Mouse (Mus musculus) kidney, embryonic 14.5 days (tissue): ENCODE results near the gene Nr1d1. TPM values are rescaled to one million over a fixed set of nuclear protein-coding genes. Genes with fewer than 3 reads are reported as not detected.

Source experiments
- ATAC-seq: fragments of 200-750 bp; cut with Nextera tagmentation; 2 replicates; pipeline ENCODE4 v1.8.0; 2017; ENCODE audit warnings: moderate number of reproducible peaks, mild to moderate bottlenecking, moderate TSS enrichment, moderate library complexity; ENCODE audit not compliant: low FRiP score, low TSS enrichment
- H3K27ac ChIP-seq: fragments of 300-500 bp; sonication (generic); 2 replicates; pipeline ENCODE4 v1.5.1; 2014; ENCODE audit warnings: low read depth, mild to moderate bottlenecking, low read length, moderate library complexity, mixed read lengths
- H3K27me3 ChIP-seq: fragments of 300-500 bp; sonication (generic); 2 replicates; pipeline ENCODE4 v1.6.1; 2014; ENCODE audit warnings: mild to moderate bottlenecking, low read length; ENCODE audit not compliant: control insufficient read depth, insufficient read depth
- H3K36me3 ChIP-seq: fragments of 300-500 bp; sonication (generic); 2 replicates; pipeline ENCODE4 v1.6.1; 2014; ENCODE audit warnings: low read length, mixed read lengths; ENCODE audit not compliant: control insufficient read depth, insufficient read depth
- H3K4me1 ChIP-seq: fragments of 300-500 bp; sonication (generic); 2 replicates; pipeline ENCODE4 v1.6.1; 2014; ENCODE audit warnings: low read length, mixed read lengths; ENCODE audit not compliant: control insufficient read depth, insufficient read depth
- H3K4me2 ChIP-seq: fragments of 300-500 bp; sonication (generic); replicated peaks from 2 replicates; pipeline ENCODE4 v1.6.1; 2014; ENCODE audit warnings: low read depth, mild to moderate bottlenecking, low read length
- H3K4me3 ChIP-seq: fragments of 300-500 bp; sonication (generic); 2 replicates; pipeline ENCODE4 v1.5.1; 2014; ENCODE audit warnings: mild to moderate bottlenecking, low read length
- H3K9ac ChIP-seq: fragments of 300-500 bp; sonication (generic); 2 replicates; pipeline ENCODE4 v1.6.1; 2014; ENCODE audit warnings: low read depth, mild to moderate bottlenecking, low read length, moderate library complexity
- H3K9me3 ChIP-seq: fragments of 300-500 bp; sonication (generic); 2 replicates; pipeline ENCODE4 v1.6.1; 2016; ENCODE audit warnings: low read length; ENCODE audit not compliant: control insufficient read depth
- WGBS: fragments of 180-500 bp; shearing (Covaris S2); extraction: QIAGEN DNeasy Blood & Tissue Kit; methylation state at CpG from one replicate; pipeline ENCODE4 v1.1.7; 2014; 5-methylcytosine and 5-hydroxymethylcytosine counted together
- polyA plus RNA-seq: library from polyadenylated mRNA; unstranded; fragments of >200 nt; fragmentation: Nextera tagmentation; extraction: Ambion mirVana; gene quantifications from 2 replicates; pipeline ENCODE4 v1.2.1, GENCODE M21; 2014

Nr1d1 gene
- polyA plus RNA-seq, 1 experiment from 2014 or later, result 2.6 TPM

DNA sequence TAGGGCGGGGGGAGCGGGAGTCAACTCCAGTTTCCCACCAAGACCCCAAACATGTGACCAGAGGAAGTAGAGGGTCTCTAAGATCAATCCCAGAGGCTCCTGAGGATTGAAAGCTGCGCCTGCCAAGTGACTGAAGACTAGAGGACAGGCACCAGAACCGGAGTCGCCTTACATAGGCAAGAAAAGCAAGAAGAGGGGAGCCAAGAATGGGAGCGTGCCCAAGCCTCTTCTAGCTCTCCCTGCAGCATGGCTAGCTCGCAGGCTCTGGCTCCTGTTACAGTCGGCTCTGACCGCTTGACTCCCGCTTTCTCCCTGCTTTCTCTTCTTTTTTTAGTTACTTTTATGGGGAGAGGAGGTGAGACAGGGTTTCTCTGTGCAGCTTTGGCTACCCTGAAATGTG lies 10.1 kb upstream of the Nr1d1 start:
- Histone ChIP-seq H3K9ac (no peak overlapping the region), H3K36me3 (no peaks in the 10 kb centered on the region; the same call in 1 of the 2 replicates), H3K4me3 (no peak overlapping the region), H3K27ac (peak overlapping the region; percentile 95), H3K27me3 (no peaks in the 10 kb centered on the region), H3K4me2 (no peak overlapping the region; the same call in 1 of the 2 replicates), H3K4me1 (peaks cover 63% of the 10 kb centered on the region), H3K9me3 (no peaks in the 10 kb centered on the region)
- ATAC-seq, result no peak
- 47% methylated on average over 10 of the region's 10 CpGs for WGBS

DNA sequence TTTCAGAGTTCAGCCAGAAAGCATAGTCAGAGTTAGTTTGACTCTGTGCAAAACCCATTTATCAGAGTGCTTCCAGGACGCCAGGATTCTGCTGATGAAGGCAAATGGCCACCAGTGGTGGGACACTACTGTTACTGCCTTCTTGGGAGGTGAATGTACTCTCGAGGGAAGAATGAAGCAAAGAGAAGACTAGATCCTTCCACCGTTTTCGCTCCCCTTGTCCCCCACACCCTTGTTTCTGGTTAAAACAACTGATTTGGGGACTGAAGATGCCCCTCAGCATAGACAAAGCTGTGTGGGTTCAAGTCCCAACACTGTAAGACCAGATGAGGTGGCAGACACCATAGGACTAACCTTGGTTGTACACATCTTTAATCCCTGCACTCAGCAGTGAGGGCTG lies 9.0 kb upstream of the Nr1d1 start:
- 64% methylated on average over 4 of the region's 4 CpGs for WGBS
- no peaks in the 10 kb centered on the region for H3K9me3 ChIP-seq
- H3K27me3 ChIP-seq, result no peaks in the 10 kb centered on the region
- H3K4me1 ChIP-seq, result peaks cover 67% of the 10 kb centered on the region
- ATAC-seq, result no peak
- no peak overlapping the region for H3K4me3 ChIP-seq
- no peaks in the 10 kb centered on the region; the same call in 1 of the 2 replicates for H3K36me3 ChIP-seq
- no peak overlapping the region for H3K4me2 ChIP-seq
- no peak overlapping the region for H3K9ac ChIP-seq
- peak overlapping the region; percentile 98 for H3K27ac ChIP-seq

DNA sequence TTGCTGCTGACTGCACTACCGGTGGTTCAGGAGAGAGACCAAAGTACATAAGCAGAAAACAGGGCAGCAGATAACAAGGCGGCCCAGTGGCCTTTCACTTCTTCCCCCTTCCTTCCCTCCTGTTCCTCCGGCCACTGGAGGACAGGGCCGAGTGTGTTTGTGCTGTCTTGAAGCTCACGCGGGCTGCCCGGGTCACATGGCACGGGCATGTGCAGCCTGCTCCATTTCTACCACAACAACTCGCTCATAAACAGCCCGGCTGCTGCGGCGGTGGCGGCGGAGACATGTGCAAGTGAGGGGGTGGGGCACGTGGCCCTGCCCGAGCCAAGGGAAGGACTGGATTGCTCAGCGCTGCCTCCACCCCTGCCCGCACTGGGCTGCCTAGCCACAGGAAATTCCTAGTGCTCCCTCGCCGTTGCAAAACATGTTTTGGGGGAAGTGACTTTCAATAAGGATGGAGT lies 8.1 kb upstream of the Nr1d1 start:
- Histone ChIP-seq H3K9me3 (no peaks in the 10 kb centered on the region), H3K4me1 (peaks cover 67% of the 10 kb centered on the region), H3K36me3 (no peaks in the 10 kb centered on the region), H3K4me3 (peak overlapping the region; percentile 1; the same call in 1 of the 2 replicates), H3K27ac (peak overlapping the region; percentile 98), H3K4me2 (peak overlapping the region; percentile 27), H3K27me3 (no peaks in the 10 kb centered on the region), H3K9ac (peak overlapping the region; percentile 19)
- peak; percentile 30; the same call in 1 of the 2 replicates for ATAC-seq
- 1% methylated on average over 20 of the region's 20 CpGs for WGBS

DNA sequence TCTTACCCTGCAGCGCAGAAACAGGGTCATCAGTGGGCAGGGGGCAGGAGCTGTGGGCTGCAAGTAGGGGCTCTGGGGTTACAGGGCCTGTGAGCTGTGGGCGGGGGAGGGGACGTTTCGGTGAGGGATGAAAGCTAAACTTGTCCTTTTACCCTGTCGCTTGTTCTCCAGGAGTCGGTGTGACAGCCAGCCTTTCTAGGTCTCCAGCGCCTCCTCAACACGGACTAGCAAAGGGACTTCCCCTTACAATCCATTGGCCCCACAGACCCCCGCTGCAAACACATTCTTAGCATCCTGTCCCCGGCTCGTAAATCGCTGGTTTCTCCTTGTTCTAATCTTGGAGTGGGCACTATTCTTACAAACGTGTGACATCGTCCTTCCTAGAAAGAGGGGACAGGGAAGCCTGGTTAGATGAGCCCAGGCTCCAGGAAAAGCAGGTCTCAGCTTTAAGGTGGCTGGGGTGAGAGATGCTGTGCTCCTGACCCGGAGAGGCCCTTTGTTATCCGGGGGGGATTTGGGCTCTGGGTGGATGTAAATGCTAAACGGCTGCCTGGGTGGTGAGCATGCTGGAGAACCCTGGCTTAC lies 7.6 kb upstream of the Nr1d1 start:
- peaks cover 70% of the 10 kb centered on the region for H3K4me1 ChIP-seq
- H3K4me3 ChIP-seq, result peak overlapping the region; percentile 6; the same call in 1 of the 2 replicates
- WGBS, result 2% methylated on average over 17 of the region's 17 CpGs
- peak overlapping the region; percentile 19 for H3K9ac ChIP-seq
- H3K4me2 ChIP-seq, result peak overlapping the region; percentile 27
- H3K27me3 ChIP-seq, result no peaks in the 10 kb centered on the region
- peak overlapping the region; percentile 98 for H3K27ac ChIP-seq
- no peaks in the 10 kb centered on the region for H3K36me3 ChIP-seq
- H3K9me3 ChIP-seq, result no peaks in the 10 kb centered on the region
- no peak for ATAC-seq

DNA sequence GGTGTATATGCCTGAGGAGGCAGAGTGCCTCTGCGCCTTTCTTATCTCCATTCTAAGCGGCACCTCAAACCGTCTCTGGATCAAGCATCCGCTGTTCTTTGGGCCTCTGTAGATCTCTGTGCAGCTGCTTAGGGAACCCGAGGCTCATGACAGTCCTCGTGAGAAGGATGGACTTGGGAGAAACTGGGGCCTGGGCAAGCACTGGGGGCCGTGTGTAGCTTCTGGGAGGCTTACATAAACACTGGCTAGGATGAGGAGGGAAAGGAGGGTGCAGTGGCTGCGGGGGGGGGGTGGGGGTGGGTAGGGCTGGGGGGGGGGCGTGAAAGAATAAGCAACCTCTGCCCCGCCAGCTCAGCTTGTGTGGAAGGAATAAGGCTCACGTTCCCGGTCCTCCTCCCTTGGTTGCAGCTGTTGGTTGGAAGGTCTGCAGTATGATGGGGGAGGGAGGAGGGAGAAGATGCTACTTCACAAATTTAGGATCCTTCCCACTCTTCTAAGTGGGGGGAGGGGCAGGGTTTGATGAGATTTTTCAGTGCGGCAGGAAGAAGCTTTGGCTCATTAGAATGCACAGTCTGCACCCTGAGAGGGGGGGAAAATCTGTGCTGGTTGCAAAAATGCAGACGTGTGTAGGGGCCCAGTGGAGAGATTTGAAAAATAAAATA lies 6.8 kb upstream of the Nr1d1 start:
- H3K9ac ChIP-seq, result peak overlapping the region; percentile 31; the same call in 1 of the 2 replicates
- no peaks in the 10 kb centered on the region for H3K9me3 ChIP-seq
- ATAC-seq, result peak; percentile 19; the same call in 1 of the 2 replicates
- peaks cover 67% of the 10 kb centered on the region for H3K4me1 ChIP-seq
- no peaks in the 10 kb centered on the region for H3K36me3 ChIP-seq
- WGBS, result 13% methylated on average over 12 of the region's 14 CpGs
- H3K4me2 ChIP-seq, result peak overlapping the region; percentile 27
- H3K4me3 ChIP-seq, result no peak overlapping the region
- H3K27me3 ChIP-seq, result no peaks in the 10 kb centered on the region
- peak overlapping the region; percentile 98 for H3K27ac ChIP-seq

DNA sequence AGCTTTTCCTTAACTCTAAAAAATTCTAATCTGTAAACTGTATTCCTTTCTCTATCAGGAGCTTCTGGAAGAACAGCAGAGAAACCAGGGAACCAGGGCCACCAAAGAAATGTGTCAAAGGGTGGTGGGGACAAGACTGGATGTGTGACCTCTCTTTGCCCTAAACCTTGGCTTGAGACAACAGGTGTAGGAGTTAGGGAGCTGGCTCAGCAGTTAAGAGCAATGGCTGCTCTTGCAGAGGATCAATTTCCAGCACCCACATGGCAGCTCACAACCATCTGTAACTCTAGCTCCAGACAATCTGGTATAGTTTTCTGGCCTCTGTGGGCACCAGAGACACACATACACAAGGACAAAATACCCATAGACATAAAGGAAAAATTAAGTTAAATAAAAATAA lies 2.8 kb upstream of the Nr1d1 start:
- ATAC-seq, result no peak
- H3K9me3 ChIP-seq, result no peaks in the 10 kb centered on the region
- H3K4me1 ChIP-seq, result peaks cover 66% of the 10 kb centered on the region
- H3K4me3 ChIP-seq, result no peak overlapping the region
- H3K4me2 ChIP-seq, result no peak overlapping the region
- H3K36me3 ChIP-seq, result no peaks in the 10 kb centered on the region
- H3K27ac ChIP-seq, result peak overlapping the region; percentile 94
- no peak overlapping the region for H3K9ac ChIP-seq
- no peaks in the 10 kb centered on the region for H3K27me3 ChIP-seq

DNA sequence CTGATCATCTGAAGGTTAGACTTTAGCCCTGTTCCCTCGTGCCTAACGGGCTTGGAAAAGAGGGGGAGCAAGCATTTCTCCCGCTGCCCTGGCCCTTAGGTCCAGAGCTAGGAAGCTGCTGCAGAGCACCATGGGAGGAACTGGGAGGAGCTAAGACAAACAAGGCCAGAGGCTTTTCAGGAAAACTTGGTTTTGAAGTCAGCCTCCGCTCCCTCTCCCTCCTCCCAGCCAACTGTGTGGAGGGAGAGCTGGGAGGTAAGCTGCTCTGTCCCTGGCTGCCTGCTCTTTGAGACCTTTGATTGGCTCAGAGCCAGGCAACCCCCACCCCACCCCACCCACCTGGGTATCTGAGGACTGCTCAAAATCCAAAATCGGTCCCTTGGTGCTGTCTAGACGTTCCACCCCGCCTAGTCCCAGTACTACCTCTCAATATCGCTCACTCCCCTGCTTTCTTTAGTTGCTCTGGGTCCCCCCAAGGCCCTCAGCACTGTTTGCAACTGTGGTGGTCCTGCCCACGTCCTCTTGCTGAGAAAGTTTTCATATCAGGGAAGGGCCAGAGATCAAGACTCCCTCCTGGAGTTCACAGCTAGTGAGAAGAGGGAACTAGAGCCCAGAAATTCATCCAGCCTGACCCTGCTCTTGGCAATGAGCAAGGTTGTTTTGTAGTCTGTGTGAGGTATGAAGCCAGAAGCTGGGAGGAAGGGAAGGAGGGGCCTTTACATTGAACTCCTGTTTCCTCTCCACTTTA lies 1.9 kb upstream of the Nr1d1 start:
- WGBS, result 7% methylated on average over 9 of the region's 9 CpGs
- Histone ChIP-seq H3K4me1 (peaks cover 61% of the 10 kb centered on the region), H3K36me3 (no peaks in the 10 kb centered on the region), H3K27me3 (no peaks in the 10 kb centered on the region), H3K9me3 (no peaks in the 10 kb centered on the region), H3K4me3 (no peak overlapping the region), H3K9ac (peak overlapping the region; percentile 45; the same call in 1 of the 2 replicates), H3K27ac (peak overlapping the region; percentile 94), H3K4me2 (peak overlapping the region; percentile 15)
- peak; percentile 23 for ATAC-seq

DNA sequence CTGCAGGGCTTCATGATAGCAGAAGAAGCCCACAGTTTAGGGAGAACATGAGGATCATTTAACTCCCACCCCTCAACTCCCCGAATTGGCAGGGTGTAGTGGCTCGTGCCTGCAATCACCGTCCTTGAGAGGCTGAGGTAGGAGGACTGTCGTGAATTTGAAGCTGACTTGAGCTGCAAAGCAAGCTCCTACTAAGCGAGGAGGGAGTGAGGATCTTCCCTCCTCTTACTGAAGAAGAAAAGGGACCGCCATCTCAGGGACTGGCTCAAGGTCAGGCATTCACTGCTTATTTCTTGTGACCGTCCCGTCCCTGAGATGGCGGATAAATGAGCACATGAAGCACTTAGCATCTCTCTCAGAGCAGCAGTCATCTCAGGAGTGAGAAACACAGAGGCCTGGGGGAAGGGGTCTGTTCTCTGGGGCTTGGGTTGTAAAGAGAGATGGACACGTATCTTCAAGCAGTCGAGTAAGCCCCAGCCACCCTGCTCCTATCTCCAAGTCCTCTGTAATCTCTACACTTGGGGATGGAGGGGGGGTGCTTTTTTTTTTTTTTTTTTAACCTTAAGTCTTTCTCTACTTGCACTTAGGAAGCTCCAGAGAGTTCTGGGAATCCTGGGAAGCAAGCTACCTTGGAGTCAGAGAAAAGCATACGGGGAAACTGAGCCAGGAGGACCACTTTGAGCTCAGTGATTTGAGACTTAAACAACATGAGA lies 1.1 kb upstream of the Nr1d1 start:
- 30% methylated on average over 12 of the region's 12 CpGs for WGBS
- no peak for ATAC-seq
- Histone ChIP-seq H3K9ac (peak overlapping the region; percentile 23; the same call in 1 of the 2 replicates), H3K27ac (peak overlapping the region; percentile 94), H3K27me3 (no peaks in the 10 kb centered on the region), H3K9me3 (no peaks in the 10 kb centered on the region), H3K4me2 (peak overlapping the region; percentile 77), H3K4me3 (0 out of 2 replicates have a peak overlapping the region, but pooled peaks have one; percentile 34), H3K36me3 (no peaks in the 10 kb centered on the region), H3K4me1 (peaks cover 53% of the 10 kb centered on the region)
